Mouse (Mus musculus) liver, embryonic 14.5 days (tissue): ENCODE results near the gene Traf1.

Source experiments
- CTCF ChIP-seq: IDR thresholded peaks from 2 replicates; pipeline ENCODE4 v1.5.1; 2016; ENCODE audit warnings: antibody characterized with exemption, low read depth, control low read depth
- EP300 ChIP-seq: IDR thresholded peaks from 2 replicates; pipeline ENCODE4 v1.6.1; 2016; ENCODE audit warnings: antibody characterized with exemption, low read depth

GRCm38 (mm10) chr2:34913218-34914068 is 48.1 kb downstream of the Traf1 start, which contains the start of gene Phf19:
- TF ChIP-seq CTCF (no peak), EP300 (no peak)
